Mouse (Mus musculus) lung, embryonic 16.5 days (tissue): ENCODE measurements around the gene Mrps5. TPM values are rescaled to one million over a fixed set of nuclear protein-coding genes. Genes with fewer than 3 reads are reported as not detected.

Experiments
- ATAC-seq: fragments of 200-750 bp; cut with Nextera tagmentation; 2 replicates; pipeline ENCODE4 v1.8.0; 2017; ENCODE audit warnings: low read depth, mild to moderate bottlenecking, moderate library complexity
- H3K27ac ChIP-seq: fragments of 300-500 bp; sonication (generic); 2 replicates; pipeline ENCODE4 v1.5.1; 2014; ENCODE audit warnings: mild to moderate bottlenecking, control low read depth, low read length
- H3K27me3 ChIP-seq: fragments of 300-500 bp; sonication (generic); 2 replicates; pipeline ENCODE4 v1.6.1; 2014; ENCODE audit warnings: low read depth, low read length, mixed read lengths; ENCODE audit not compliant: control insufficient read depth, insufficient read depth
- H3K36me3 ChIP-seq: fragments of 300-500 bp; sonication (generic); 2 replicates; pipeline ENCODE4 v1.6.1; 2014; ENCODE audit warnings: low read length; ENCODE audit not compliant: control insufficient read depth, insufficient read depth
- H3K4me1 ChIP-seq: fragments of 300-500 bp; sonication (generic); replicated peaks from 2 replicates; pipeline ENCODE4 v1.6.1; 2014; ENCODE audit warnings: low read length, mixed read lengths; ENCODE audit not compliant: control insufficient read depth, insufficient read depth
- H3K4me2 ChIP-seq: fragments of 300-500 bp; sonication (generic); 2 replicates; pipeline ENCODE4 v1.6.1; 2014; ENCODE audit warnings: low read depth, low read length, control low read depth
- H3K4me3 ChIP-seq: fragments of 300-500 bp; sonication (generic); 2 replicates; pipeline ENCODE4 v1.5.1; 2014; ENCODE audit warnings: mild to moderate bottlenecking, low read length, control low read depth
- H3K9ac ChIP-seq: fragments of 300-500 bp; sonication (generic); 2 replicates; pipeline ENCODE4 v1.6.1; 2014; ENCODE audit warnings: low read length, control low read depth
- H3K9me3 ChIP-seq: fragments of 300-500 bp; sonication (generic); 2 replicates; pipeline ENCODE4 v1.6.1; 2016; ENCODE audit warnings: low read length; ENCODE audit not compliant: control insufficient read depth
- WGBS: fragments of 180-500 bp; shearing (Covaris S2); extraction: QIAGEN DNeasy Blood & Tissue Kit; methylation state at CpG from one replicate; pipeline ENCODE4 v1.1.7; 2014; 5-methylcytosine and 5-hydroxymethylcytosine counted together
- polyA plus RNA-seq: library from polyadenylated mRNA; unstranded; fragments of >200 nt; fragmentation: Nextera tagmentation; extraction: Ambion mirVana; gene quantifications from 2 replicates; pipeline ENCODE4 v1.2.1, GENCODE M21; 2015

Gene Mrps5
- polyA plus RNA-seq, 1 experiment from 2014 or later, result 120 TPM

GRCm38 (mm10) chr2:127608234-127608633 lies 21.2 kb downstream of the Mrps5 start:
- Histone ChIP-seq H3K4me2 (no peak overlapping the region), H3K27me3 (no peaks in the 10 kb centered on the region), H3K36me3 (peaks cover 10% of the 10 kb centered on the region; the same call in 1 of the 2 replicates), H3K4me1 (no peaks in the 10 kb centered on the region), H3K9me3 (no peaks in the 10 kb centered on the region), H3K4me3 (no peak overlapping the region), H3K27ac (no peak overlapping the region), H3K9ac (no peak overlapping the region)
- 42% methylated on average over 3 of the region's 3 CpGs for WGBS
- ATAC-seq, result peak; percentile 33; the same call in 1 of the 2 replicates

- H3K36me3 ChIP-seq, result peaks cover 10% of the 10 kb centered on the region; the same call in 1 of the 2 replicates
- 7% methylated on average over 5 of the region's 5 CpGs for WGBS
- peak; percentile 83 for ATAC-seq
Measured at GRCm38 (mm10) chr2:127608986-127609385, 22.0 kb downstream of the Mrps5 start.

GRCm38 (mm10) chr2:127611386-127611785 lies 24.4 kb downstream of the Mrps5 start:
- Histone ChIP-seq H3K36me3 (no peaks in the 10 kb centered on the region), H3K4me3 (no peak overlapping the region), H3K4me1 (no peaks in the 10 kb centered on the region), H3K27me3 (no peaks in the 10 kb centered on the region), H3K9me3 (no peaks in the 10 kb centered on the region), H3K27ac (no peak overlapping the region), H3K4me2 (no peak overlapping the region), H3K9ac (no peak overlapping the region)
- no peak for ATAC-seq
- 44% methylated on average over 4 of the region's 4 CpGs for WGBS

More at GRCm38 (mm10) chr2:127608986-127609385, 22.0 kb downstream of the Mrps5 start:
- no peak overlapping the region for H3K4me2 ChIP-seq
- H3K27me3 ChIP-seq, result no peaks in the 10 kb centered on the region
- H3K27ac ChIP-seq, result no peak overlapping the region
- H3K9me3 ChIP-seq, result no peaks in the 10 kb centered on the region
- H3K9ac ChIP-seq, result no peak overlapping the region
- no peaks in the 10 kb centered on the region for H3K4me1 ChIP-seq
- no peak overlapping the region for H3K4me3 ChIP-seq

- Histone ChIP-seq H3K4me3 (no peak overlapping the region), H3K36me3 (no peaks in the 10 kb centered on the region), H3K27ac (no peak overlapping the region), H3K9me3 (no peaks in the 10 kb centered on the region), H3K27me3 (no peaks in the 10 kb centered on the region), H3K4me2 (no peak overlapping the region), H3K4me1 (no peaks in the 10 kb centered on the region), H3K9ac (no peak overlapping the region)
- no peak for ATAC-seq
- WGBS, result 89% methylated on average over 4 of the region's 4 CpGs
Measured at GRCm38 (mm10) chr2:127612288-127612687, 25.3 kb downstream of the Mrps5 start.

GRCm38 (mm10) chr2:127619311-127619710 lies 32.3 kb downstream of the Mrps5 start:
- 79% methylated on average over 3 of the region's 3 CpGs for WGBS
- Histone ChIP-seq H3K4me3 (no peak overlapping the region), H3K9me3 (no peaks in the 10 kb centered on the region), H3K27ac (no peak overlapping the region), H3K36me3 (no peaks in the 10 kb centered on the region), H3K27me3 (no peaks in the 10 kb centered on the region), H3K9ac (no peak overlapping the region), H3K4me1 (no peaks in the 10 kb centered on the region), H3K4me2 (no peak overlapping the region)
- no peak for ATAC-seq

- no peaks in the 10 kb centered on the region for H3K9me3 ChIP-seq
- H3K4me1 ChIP-seq, result no peaks in the 10 kb centered on the region
- no peak overlapping the region for H3K9ac ChIP-seq
- no peak for ATAC-seq
- no peak overlapping the region for H3K4me3 ChIP-seq
- no peak overlapping the region for H3K27ac ChIP-seq
- H3K27me3 ChIP-seq, result no peaks in the 10 kb centered on the region
- WGBS, result 39% methylated on average over 3 of the region's 3 CpGs
- no peaks in the 10 kb centered on the region for H3K36me3 ChIP-seq
- H3K4me2 ChIP-seq, result no peak overlapping the region
Measured at GRCm38 (mm10) chr2:127622065-127622464, 35.0 kb downstream of the Mrps5 start.

- Histone ChIP-seq H3K27me3 (no peaks in the 10 kb centered on the region), H3K9ac (no peak overlapping the region), H3K4me2 (no peak overlapping the region), H3K4me3 (no peak overlapping the region), H3K4me1 (no peaks in the 10 kb centered on the region), H3K27ac (no peak overlapping the region), H3K36me3 (no peaks in the 10 kb centered on the region), H3K9me3 (no peaks in the 10 kb centered on the region)
- WGBS, result 87% methylated on average over 2 of the region's 2 CpGs
- no peak for ATAC-seq
Measured at GRCm38 (mm10) chr2:127624786-127625185, 37.8 kb downstream of the Mrps5 start.

GRCm38 (mm10) chr2:127625659-127626058 lies 38.6 kb downstream of the Mrps5 start:
- 51% methylated on average over 5 of the region's 5 CpGs for WGBS
- ATAC-seq, result peak; percentile 87

GRCm38 (mm10) chr2:127627354-127627753 lies 40.3 kb downstream of the Mrps5 start:
- H3K4me1 ChIP-seq, result no peaks in the 10 kb centered on the region
- H3K27me3 ChIP-seq, result no peaks in the 10 kb centered on the region
- no peaks in the 10 kb centered on the region for H3K36me3 ChIP-seq
- no peak overlapping the region for H3K4me2 ChIP-seq
- no peak overlapping the region for H3K4me3 ChIP-seq
- no peak for ATAC-seq
- H3K27ac ChIP-seq, result no peak overlapping the region
- 69% methylated on average over 6 of the region's 6 CpGs for WGBS
- no peaks in the 10 kb centered on the region for H3K9me3 ChIP-seq
- H3K9ac ChIP-seq, result no peak overlapping the region

More at GRCm38 (mm10) chr2:127625659-127626058, 38.6 kb downstream of the Mrps5 start:
- Histone ChIP-seq H3K4me2 (no peak overlapping the region), H3K4me3 (no peak overlapping the region), H3K27me3 (no peaks in the 10 kb centered on the region), H3K9ac (no peak overlapping the region), H3K9me3 (no peaks in the 10 kb centered on the region), H3K27ac (peak overlapping the region; percentile 61), H3K36me3 (no peaks in the 10 kb centered on the region), H3K4me1 (no peaks in the 10 kb centered on the region)
